Mouse (Mus musculus) retina, postnatal 1 day (tissue): Measurements from ENCODE around the gene Tmem117.

Experiments
- DNase-seq: peaks from one replicate; pipeline ENCODE4 v3.0.0-alpha.2; 2012

Gene Tmem117

DNA sequence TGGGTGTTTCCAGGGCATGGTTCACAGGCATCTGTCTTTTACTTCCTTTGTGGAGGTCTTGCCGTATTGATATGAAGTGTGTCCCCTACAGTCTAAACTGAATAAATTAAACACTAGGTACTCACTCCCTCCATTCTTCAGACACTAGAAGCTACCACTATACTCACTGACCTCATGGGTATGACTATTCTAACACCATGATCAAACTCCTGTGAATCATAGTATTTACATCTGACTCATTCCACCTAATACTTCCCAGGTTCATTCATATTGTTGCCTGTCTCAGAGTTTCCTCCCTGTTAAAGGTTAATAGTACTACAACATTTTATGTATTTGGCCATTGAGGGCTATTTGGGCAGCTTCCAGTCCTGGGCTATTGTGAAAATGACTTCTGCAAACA lies 274.2 kb downstream of the Tmem117 start:
- no peak for DNase-seq

GRCm38 (mm10) chr15:94904672-94905407 lies 275.8 kb downstream of the Tmem117 start:
- no peak for DNase-seq

DNA sequence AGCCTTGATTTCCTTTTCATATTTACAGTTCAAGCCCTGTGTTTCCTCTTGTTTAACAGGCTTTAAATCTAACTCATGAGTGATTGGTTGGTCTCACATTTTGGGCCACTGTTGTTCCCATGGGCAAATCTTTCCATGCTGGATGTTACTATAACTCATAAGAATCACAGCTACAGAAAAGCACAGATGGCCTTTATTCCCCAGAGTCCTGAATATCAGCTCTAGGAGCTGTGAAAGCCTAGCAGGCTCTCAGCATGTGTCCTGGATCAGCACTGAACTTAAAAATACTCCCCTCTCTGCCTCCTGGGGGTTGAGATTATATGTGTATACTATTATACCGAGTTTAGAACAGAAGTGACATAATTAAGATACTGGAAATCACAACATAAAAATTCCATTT lies 292.6 kb downstream of the Tmem117 start:
- DNase-seq, result no peak

- DNase-seq, result no peak
These were observed 299.0 kb downstream of the Tmem117 start for GRCm38 (mm10) chr15:94927986-94928385.

DNA sequence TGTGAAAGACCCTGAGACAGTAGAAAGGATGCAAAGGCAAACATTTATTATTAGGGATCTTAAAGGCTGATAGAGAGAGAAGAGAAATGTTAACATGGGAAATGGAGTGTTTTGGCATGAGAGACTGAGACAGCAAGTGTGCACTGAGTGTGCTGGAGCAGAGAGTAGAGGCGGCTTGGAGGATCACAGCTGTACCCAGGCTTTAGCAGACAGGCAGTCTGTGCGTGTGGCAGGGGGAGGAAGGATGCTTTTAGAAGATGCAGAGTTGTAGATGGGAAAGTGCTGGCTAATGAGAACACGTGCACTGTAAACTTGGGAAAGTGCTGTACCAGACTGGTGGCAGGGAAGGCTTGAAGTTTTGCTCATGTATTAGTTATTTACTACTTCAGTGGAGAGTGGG lies 301.7 kb downstream of the Tmem117 start:
- DNase-seq, result no peak

DNA sequence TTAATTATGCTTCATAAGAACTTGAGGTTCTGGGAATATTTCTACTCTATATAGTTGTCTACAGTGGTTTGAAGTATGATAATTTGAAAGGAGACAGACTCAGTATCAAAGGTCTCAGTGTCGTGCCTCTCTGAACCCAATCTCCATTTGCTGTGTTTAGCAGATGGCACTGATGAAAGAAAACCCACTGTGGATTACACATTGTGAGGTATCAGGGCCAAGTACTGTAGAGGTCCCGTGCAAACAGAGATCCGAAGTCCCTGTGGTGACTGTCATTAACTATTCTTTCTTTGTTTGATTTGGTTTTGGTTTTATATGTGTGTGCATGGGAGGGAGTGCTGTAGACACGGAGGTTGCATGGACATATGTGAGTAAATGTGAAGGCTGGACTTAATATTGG lies 304.0 kb downstream of the Tmem117 start:
- no peak for DNase-seq

- DNase-seq, result no peak
These were observed 304.4 kb downstream of the Tmem117 start for GRCm38 (mm10) chr15:94933480-94933879.

DNA sequence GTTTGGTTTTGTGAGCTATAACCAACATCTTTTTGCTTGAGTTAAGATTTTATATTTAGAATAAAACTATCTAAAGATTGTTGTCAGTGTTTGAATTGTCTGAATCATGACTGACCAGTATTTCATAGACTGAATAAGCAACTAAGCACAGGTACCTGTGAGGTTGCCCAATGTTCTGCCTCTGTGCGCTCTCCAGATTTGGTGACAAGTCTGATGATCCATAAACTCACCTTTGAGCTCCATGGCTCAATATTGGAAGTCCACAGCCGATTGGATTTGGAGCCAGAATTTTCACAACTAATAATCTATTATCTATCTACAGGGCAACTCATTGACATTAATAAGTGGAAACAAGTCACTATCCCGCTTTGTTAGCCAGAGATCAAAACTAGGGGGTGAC lies 312.9 kb downstream of the Tmem117 start:
- DNase-seq, result no peak

DNA sequence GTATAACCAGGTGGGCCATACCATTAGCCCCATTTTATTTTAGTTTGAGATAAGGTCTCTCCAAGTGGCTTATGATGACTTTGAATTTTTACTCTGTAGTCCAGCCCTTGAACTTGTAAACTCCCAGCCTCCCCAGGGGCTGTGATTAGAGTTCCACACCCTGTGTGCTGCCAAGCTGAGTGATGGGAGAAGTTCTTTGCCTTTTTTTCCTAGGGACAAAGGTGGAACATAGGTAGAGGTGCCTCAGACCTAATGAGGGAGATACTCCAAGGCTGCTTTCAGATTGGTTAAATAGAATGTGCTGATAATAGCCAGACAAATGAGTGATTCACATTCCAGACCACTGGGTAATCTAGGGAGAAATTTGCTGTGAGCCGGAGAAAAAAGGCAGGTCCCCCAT lies 313.4 kb downstream of the Tmem117 start:
- no peak for DNase-seq

- no peak for DNase-seq
These were observed 314.9 kb downstream of the Tmem117 start for GRCm38 (mm10) chr15:94943891-94944290.

GRCm38 (mm10) chr15:94951382-94952048 lies 322.5 kb downstream of the Tmem117 start:
- no peak for DNase-seq

DNA sequence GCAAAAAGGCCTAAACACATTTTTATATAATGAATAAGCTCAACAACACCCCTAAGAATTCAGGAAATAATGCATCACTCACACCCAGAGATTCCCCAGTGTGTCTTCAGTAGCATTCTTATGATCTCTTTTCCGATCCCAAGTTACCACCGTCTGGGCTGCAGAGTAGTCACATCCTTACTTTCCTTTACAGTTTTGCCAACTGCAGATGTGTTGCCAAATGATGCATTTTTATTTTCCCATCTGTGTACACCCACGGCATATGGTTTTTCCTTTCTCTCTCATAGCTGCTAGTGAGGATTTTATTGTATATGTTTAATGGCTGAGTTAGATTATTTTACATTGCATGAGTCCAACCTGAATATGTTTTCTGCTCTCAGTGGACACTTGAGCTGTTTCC lies 327.7 kb downstream of the Tmem117 start:
- DNase-seq, result no peak

DNA sequence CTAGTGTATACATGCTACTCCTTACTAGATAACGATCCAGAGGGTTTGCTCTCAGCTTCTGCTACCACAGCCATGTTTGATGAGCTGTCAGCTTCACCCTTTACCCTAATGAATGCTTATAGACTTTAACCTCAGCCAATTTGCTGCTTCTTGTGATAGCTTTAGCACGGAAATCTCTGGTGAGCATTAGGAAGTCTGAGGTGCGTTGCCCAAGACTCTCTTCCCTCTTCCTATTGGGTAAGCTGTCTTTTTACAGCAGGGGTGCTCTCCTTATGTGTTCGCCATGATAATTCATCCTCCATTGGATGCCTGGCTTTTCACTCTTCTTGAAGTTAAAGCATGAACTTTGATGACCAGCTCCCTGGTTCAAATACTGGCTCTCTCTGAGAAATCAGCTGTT lies 328.2 kb downstream of the Tmem117 start:
- DNase-seq, result no peak

DNA sequence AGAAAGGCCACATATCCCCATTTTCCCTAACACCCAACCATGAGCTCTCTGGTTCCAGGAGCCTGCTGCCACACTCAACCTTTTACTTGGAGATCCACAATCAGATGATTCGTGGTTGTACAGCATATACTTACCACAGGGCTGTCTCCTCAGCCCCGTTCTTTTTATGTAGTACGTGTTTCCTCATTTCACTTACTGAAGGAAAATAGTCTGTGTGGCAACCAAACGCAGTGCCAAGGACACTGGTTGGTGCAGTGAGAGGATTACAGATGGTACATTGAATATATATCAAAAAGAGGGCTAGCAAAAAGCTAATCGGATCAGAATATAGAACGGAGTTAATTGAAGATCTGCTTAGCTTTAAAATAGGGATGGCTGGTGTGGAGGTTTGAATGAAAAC lies 338.0 kb downstream of the Tmem117 start:
- no peak for DNase-seq

DNA sequence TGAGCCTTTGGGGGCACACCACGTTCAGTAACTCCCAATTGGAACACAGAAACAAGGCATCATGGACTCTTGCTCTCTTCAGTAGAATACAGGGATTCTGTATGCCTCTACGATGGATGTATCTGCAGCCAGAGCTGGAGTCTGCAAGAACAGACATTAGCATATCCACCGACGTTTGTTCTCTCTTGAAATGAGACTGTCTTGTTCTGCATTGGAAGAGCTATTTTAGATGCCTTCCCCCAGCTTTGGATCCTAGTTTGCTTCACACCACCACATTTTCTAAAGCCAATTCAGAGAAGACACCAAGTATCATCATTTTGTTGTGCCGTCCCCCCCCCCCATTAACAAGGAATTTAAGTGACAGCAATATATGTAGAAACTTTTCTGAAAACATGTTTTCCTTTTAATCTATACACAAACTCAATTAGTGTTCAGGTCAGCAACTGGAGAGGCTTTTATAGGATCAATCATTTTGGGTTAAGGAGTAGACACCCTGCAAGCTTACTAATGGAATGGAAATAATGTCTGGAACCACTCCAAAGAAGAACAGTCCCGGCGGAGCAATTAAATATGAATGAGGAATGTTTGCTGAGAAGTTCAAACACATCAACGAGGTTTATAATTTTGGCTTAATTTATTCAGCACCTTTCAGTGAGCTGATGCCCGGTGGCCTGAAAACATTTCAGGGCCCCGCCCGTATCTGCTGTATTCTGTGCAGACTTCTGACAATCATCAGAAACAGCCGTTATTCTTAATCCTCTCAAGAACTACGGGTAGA lies 339.6 kb downstream of the Tmem117 start:
- peak; percentile 54 for DNase-seq

GRCm38 (mm10) chr15:94981798-94982197 lies 352.8 kb downstream of the Tmem117 start:
- no peak for DNase-seq

DNA sequence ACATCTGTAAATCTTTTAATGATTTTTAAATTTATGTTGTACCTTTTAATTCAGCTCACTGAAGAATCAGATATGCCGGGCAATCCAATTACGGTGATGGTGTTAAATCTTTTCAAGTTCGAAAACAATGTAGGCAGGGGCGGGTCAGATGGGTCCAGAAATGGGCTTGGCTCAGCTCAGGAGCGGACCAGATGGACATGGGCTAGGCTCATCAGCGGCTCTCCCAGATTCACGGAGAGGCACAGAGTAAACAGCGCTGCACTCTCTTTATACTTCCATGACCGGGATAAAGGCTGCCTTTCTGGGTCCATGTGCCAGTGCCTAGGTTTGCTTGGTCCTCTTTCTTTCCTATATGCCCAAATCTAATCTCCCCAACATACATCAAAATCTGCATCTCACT lies 366.3 kb downstream of the Tmem117 start:
- no peak for DNase-seq

GRCm38 (mm10) chr15:95005121-95005824 lies 376.2 kb downstream of the Tmem117 start:
- DNase-seq, result peak; percentile 48

GRCm38 (mm10) chr15:95022251-95022650 lies 393.2 kb downstream of the Tmem117 start:
- DNase-seq, result no peak

GRCm38 (mm10) chr15:95024401-95024800 lies 395.4 kb downstream of the Tmem117 start:
- no peak for DNase-seq

DNA sequence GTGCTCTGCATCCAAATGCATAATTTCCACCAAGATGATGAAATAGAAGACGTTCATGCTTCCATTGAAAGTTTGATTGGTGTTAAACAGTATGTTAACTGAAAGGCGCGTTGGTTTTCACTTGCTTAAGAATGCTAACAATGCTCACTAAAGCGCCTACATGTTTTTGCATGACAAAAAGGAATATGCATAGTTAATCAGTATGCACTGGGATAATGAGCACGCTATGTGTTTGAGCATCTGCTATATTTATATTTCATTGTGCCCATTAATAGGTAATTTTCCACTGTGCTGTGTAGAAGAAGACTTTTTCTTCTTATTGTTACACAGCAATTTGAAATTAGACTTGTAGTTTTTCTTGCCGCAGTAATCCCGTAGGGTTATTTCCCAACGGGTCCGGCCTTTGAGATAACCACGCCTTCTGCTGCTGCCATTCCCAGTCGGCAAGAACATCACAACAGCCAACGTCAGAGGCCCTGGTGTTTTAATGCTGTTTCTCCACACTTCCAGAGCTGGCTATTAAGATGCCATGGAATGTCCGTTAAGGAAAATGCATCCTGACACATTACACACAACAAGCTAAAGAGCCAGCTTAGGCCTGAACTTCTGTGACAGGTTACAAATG lies 399.9 kb downstream of the Tmem117 start:
- peak; percentile 11 for DNase-seq

- DNase-seq, result peak; percentile 74
These were observed 400.4 kb downstream of the Tmem117 start for GRCm38 (mm10) chr15:95029487-95029875.

GRCm38 (mm10) chr15:95042437-95042836 lies 413.4 kb downstream of the Tmem117 start:
- DNase-seq, result no peak
